Mouse (Mus musculus): ENCODE measurements around the gene Dab2ip. TPM values are rescaled to one million over a fixed set of nuclear protein-coding genes. Genes with fewer than 3 reads are reported as not detected.

The Dab2ip gene
- total RNA-seq, 2 experiments from 2014 or later: 42.8 to 46.3 TPM

GRCm38 (mm10) chr2:35760352-35760751, 202.3 kb downstream of the Dab2ip start:
- no peak for DNase-seq
- intact Hi-C loops (cut with DNase I; ENCODE audit: low total_unique reads): no loop called here

- DNase-seq: no peak
Observed at GRCm38 (mm10) chr2:35760867-35761266, 202.8 kb downstream of the Dab2ip start.

GRCm38 (mm10) chr2:35761458-35761857, 203.4 kb downstream of the Dab2ip start:
- DNase-seq: no peak
- intact Hi-C loops (cut with DNase I; ENCODE audit: low total_unique reads): no loop called here

More at GRCm38 (mm10) chr2:35760867-35761266, 202.8 kb downstream of the Dab2ip start:
- intact Hi-C loops (cut with DNase I; ENCODE audit: low total_unique reads): no loop called here

GRCm38 (mm10) chr2:35763818-35764217, 205.8 kb downstream of the Dab2ip start:
- intact Hi-C loops (cut with DNase I; ENCODE audit: low total_unique reads): no loop called here
- DNase-seq: no peak

DNA sequence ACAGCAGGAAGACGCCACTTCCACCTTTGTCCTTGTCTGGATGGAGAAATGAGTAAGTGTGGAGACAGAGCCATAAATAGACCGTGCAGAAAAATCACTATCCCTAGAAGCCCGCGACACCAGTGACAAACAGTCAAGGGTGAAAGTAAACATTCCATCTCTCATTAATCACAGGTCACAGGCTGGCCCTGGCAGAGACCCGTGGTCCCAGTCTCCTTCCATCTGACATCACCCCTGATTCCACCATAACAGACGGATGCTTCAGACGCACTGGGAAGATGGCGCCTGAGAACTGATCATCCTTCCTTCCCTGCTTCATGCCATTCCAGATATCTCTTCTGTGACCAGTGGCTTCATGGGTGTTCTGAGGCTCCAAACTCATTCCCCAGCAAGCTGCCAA, 206.3 kb downstream of the Dab2ip start:
- no peak for DNase-seq
- intact Hi-C loops (cut with DNase I; ENCODE audit: low total_unique reads): no loop called here

- DNase-seq: no peak
- intact Hi-C loops (cut with DNase I; ENCODE audit: low total_unique reads): no loop called here
Observed at GRCm38 (mm10) chr2:35767834-35768537, 209.9 kb downstream of the Dab2ip start.

- DNase-seq: no peak
- intact Hi-C loops (cut with DNase I; ENCODE audit: low total_unique reads): no loop called here
Observed at GRCm38 (mm10) chr2:35768538-35769238, 210.6 kb downstream of the Dab2ip start.

- no peak for DNase-seq
- intact Hi-C loops (cut with DNase I; ENCODE audit: low total_unique reads): no loop called here
Observed at GRCm38 (mm10) chr2:35769398-35769797, 211.3 kb downstream of the Dab2ip start.

DNA sequence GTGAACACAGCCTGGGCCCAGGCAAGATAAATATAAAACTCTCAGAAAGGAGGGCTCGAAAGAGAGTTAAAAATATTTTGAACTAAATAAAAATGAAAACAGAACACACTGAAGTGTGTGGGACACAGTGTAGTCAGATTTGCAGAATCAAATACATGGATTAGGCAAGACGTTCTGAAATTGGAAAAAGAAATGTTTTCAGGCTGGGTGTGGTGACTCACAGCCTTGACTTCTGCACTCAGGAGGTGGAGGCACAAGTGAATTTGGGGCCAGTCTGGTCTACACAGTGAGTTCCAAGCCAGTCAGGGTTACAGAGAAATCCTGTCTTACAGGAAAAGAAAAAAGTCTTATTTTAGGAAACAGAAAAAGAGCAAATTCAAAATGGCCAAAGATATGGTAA, 212.5 kb downstream of the Dab2ip start:
- no peak for DNase-seq
- intact Hi-C loops (cut with DNase I; ENCODE audit: low total_unique reads): no loop called here

- no peak for DNase-seq
- intact Hi-C loops (cut with DNase I; ENCODE audit: low total_unique reads): no loop called here
Observed at GRCm38 (mm10) chr2:35775651-35776055, 217.6 kb downstream of the Dab2ip start.

DNA sequence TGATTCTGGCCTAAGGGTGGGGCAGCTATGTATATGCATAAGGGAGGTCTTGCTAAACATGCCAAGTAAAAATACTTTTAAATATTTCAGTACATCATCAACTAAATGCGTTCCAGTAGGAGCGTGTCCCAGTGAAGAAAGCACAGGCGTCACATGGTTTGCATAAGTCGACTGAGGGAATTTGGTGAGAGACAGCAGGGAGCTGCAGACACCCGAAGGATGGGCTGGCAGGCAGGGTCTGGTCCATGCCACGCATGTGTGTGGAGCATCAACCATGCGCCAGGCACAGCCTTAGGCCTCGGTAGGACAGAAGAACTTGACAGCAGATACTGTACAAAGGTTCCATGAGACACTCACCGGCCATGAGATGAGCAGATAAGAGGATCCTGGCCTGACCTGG, 218.9 kb downstream of the Dab2ip start:
- DNase-seq: no peak
- intact Hi-C loops (cut with DNase I; ENCODE audit: low total_unique reads): no loop called here

- intact Hi-C loops (cut with DNase I; ENCODE audit: low total_unique reads): no loop called here
- DNase-seq: no peak
Observed at GRCm38 (mm10) chr2:35779266-35779665, 221.2 kb downstream of the Dab2ip start.

Other genes starting within 250 kb of the Dab2ip start
- gene Stom, start 221.3 kb upstream of the Dab2ip start, total RNA-seq (2021): 10 to 100 TPM; 20.1 to 22.2 TPM
- not detected for gene 4930568D16Rik, start 190.5 kb upstream of the Dab2ip start, total RNA-seq (2021)
- gene 4930402F06Rik, start 161.1 kb upstream of the Dab2ip start, total RNA-seq (2021): not detected
- gene Ggta1, start 95.0 kb upstream of the Dab2ip start, total RNA-seq (2021): 10 to 100 TPM; 11.1 to 15.6 TPM

All from gastrocnemius, postnatal 14 days (tissue).